Mouse (Mus musculus): ENCODE data around the gene Skap1.

GRCm38 (mm10) chr11:96604751-96605450 lies 140.5 kb downstream of the Skap1 start:
- TF ChIP-seq POLR2A (IDR thresholded peaks at IDR 0.05; ENCODE audit: borderline replicate concordance, insufficient read depth, low read length) (no peak), CTCF (IDR thresholded peaks at IDR 0.05; ENCODE audit: borderline replicate concordance, insufficient read depth, low read depth, low read length) (no peak)
